Mouse (Mus musculus) embryonic facial prominence, embryonic 13.5 days (tissue): ENCODE measurements around the gene Arid1b. TPM values are rescaled to one million over a fixed set of nuclear protein-coding genes. Genes with fewer than 3 reads are reported as not detected.

Source experiments
- ATAC-seq: fragments of 200-750 bp; cut with Nextera tagmentation; 2 replicates; pipeline ENCODE4 v1.8.0; 2017; ENCODE audit warnings: low read depth; ENCODE audit not compliant: insufficient number of reproducible peaks, insufficient read depth, low FRiP score, low TSS enrichment
- H3K27ac ChIP-seq: fragments of 300-500 bp; sonication (generic); 2 replicates; pipeline ENCODE4 v1.5.1; 2015; ENCODE audit warnings: moderate library complexity, mild to moderate bottlenecking, inconsistent platforms
- H3K27me3 ChIP-seq: fragments of 300-500 bp; sonication (generic); 2 replicates; pipeline ENCODE4 v1.6.1; 2015; ENCODE audit warnings: mild to moderate bottlenecking, inconsistent platforms
- H3K36me3 ChIP-seq: fragments of 300-500 bp; sonication (generic); 2 replicates; pipeline ENCODE4 v1.6.1; 2015; ENCODE audit warnings: mild to moderate bottlenecking, inconsistent platforms
- H3K4me1 ChIP-seq: fragments of 300-500 bp; sonication (generic); 2 replicates; pipeline ENCODE4 v1.6.1; 2015; ENCODE audit warnings: inconsistent platforms
- H3K4me2 ChIP-seq: fragments of 300-500 bp; sonication (generic); 2 replicates; pipeline ENCODE4 v1.6.1; 2015; ENCODE audit warnings: moderate library complexity, mild to moderate bottlenecking, inconsistent platforms
- H3K4me3 ChIP-seq: fragments of 300-500 bp; sonication (generic); 2 replicates; pipeline ENCODE4 v1.5.1; 2015; ENCODE audit warnings: mild to moderate bottlenecking, inconsistent platforms
- H3K9ac ChIP-seq: fragments of 300-500 bp; sonication (generic); 2 replicates; pipeline ENCODE4 v1.6.1; 2015; ENCODE audit warnings: mild to moderate bottlenecking, inconsistent platforms
- H3K9me3 ChIP-seq: fragments of 300-500 bp; sonication (generic); 2 replicates; pipeline ENCODE4 v1.6.1; 2016; ENCODE audit warnings: inconsistent platforms
- WGBS: fragments of 180-500 bp; shearing (Covaris S2); methylation state at CpG from one replicate; pipeline ENCODE4 v1.1.7; 2015; ENCODE audit warnings: mixed read lengths; 5-methylcytosine and 5-hydroxymethylcytosine counted together
- polyA plus RNA-seq: library from polyadenylated mRNA; unstranded; fragments of >200 nt; fragmentation: Nextera tagmentation; extraction: Ambion mirVana; gene quantifications from 2 replicates; pipeline ENCODE4 v1.2.1, GENCODE M21; 2015

Arid1b gene
- polyA plus RNA-seq, 1 experiment from 2014 or later, result 13.0 TPM

- H3K9me3 ChIP-seq, result no peaks in the 10 kb centered on the region
- no peak for ATAC-seq
- WGBS, result 83% methylated on average over 4 of the region's 4 CpGs
- H3K4me1 ChIP-seq, result peaks cover 45% of the 10 kb centered on the region
- H3K9ac ChIP-seq, result no peak overlapping the region
- no peak overlapping the region for H3K4me3 ChIP-seq
- no peak overlapping the region for H3K4me2 ChIP-seq
- H3K27ac ChIP-seq, result no peak overlapping the region
- H3K27me3 ChIP-seq, result no peaks in the 10 kb centered on the region
- H3K36me3 ChIP-seq, result no peaks in the 10 kb centered on the region
Measured at GRCm38 (mm10) chr17:5179925-5180525, 185.9 kb downstream of the Arid1b start.

GRCm38 (mm10) chr17:5180925-5181324 is 186.8 kb downstream of the Arid1b start:
- Histone ChIP-seq H3K27ac (no peak overlapping the region), H3K4me1 (peaks cover 42% of the 10 kb centered on the region), H3K9me3 (no peaks in the 10 kb centered on the region), H3K36me3 (no peaks in the 10 kb centered on the region), H3K4me3 (no peak overlapping the region), H3K4me2 (no peak overlapping the region), H3K27me3 (no peaks in the 10 kb centered on the region), H3K9ac (no peak overlapping the region)
- WGBS, result 68% methylated on average over 6 of the region's 6 CpGs
- ATAC-seq, result no peak

- Histone ChIP-seq H3K9ac (no peak overlapping the region), H3K4me3 (no peak overlapping the region), H3K4me1 (peaks cover 48% of the 10 kb centered on the region), H3K36me3 (no peaks in the 10 kb centered on the region), H3K9me3 (no peaks in the 10 kb centered on the region), H3K4me2 (no peak overlapping the region), H3K27ac (no peak overlapping the region), H3K27me3 (no peaks in the 10 kb centered on the region)
- ATAC-seq, result no peak
- WGBS, result 83% methylated on average over 4 of the region's 4 CpGs
Measured at GRCm38 (mm10) chr17:5182493-5182892, 188.4 kb downstream of the Arid1b start.

- no peak overlapping the region for H3K4me2 ChIP-seq
- ATAC-seq, result no peak
- H3K27me3 ChIP-seq, result no peaks in the 10 kb centered on the region
- H3K27ac ChIP-seq, result no peak overlapping the region
- H3K4me1 ChIP-seq, result peaks cover 53% of the 10 kb centered on the region
- H3K9ac ChIP-seq, result no peak overlapping the region
- H3K4me3 ChIP-seq, result no peak overlapping the region
- no peaks in the 10 kb centered on the region for H3K9me3 ChIP-seq
- H3K36me3 ChIP-seq, result no peaks in the 10 kb centered on the region
- 68% methylated on average over 4 of the region's 4 CpGs for WGBS
Measured at GRCm38 (mm10) chr17:5185501-5185900, 191.4 kb downstream of the Arid1b start.

- H3K27ac ChIP-seq, result 0 out of 2 replicates have a peak overlapping the region, but pooled peaks have one; percentile 16
- no peak overlapping the region for H3K4me3 ChIP-seq
- H3K4me2 ChIP-seq, result no peak overlapping the region
- peaks cover 38% of the 10 kb centered on the region for H3K4me1 ChIP-seq
- WGBS, result 50% methylated on average over 2 of the region's 2 CpGs
- no peak for ATAC-seq
- H3K9me3 ChIP-seq, result no peaks in the 10 kb centered on the region
- H3K36me3 ChIP-seq, result no peaks in the 10 kb centered on the region
- no peak overlapping the region for H3K9ac ChIP-seq
- H3K27me3 ChIP-seq, result no peaks in the 10 kb centered on the region
Measured at GRCm38 (mm10) chr17:5187546-5187945, 193.4 kb downstream of the Arid1b start.

GRCm38 (mm10) chr17:5188400-5188799 is 194.3 kb downstream of the Arid1b start:
- H3K4me2 ChIP-seq, result no peak overlapping the region
- WGBS, result 66% methylated on average over 7 of the region's 7 CpGs
- no peak for ATAC-seq
- H3K27me3 ChIP-seq, result no peaks in the 10 kb centered on the region
- H3K36me3 ChIP-seq, result no peaks in the 10 kb centered on the region
- H3K4me1 ChIP-seq, result peaks cover 38% of the 10 kb centered on the region
- H3K27ac ChIP-seq, result 0 out of 2 replicates have a peak overlapping the region, but pooled peaks have one; percentile 39
- H3K4me3 ChIP-seq, result no peak overlapping the region
- H3K9me3 ChIP-seq, result no peaks in the 10 kb centered on the region
- no peak overlapping the region for H3K9ac ChIP-seq

GRCm38 (mm10) chr17:5189551-5190351 is 195.6 kb downstream of the Arid1b start:
- H3K4me1 ChIP-seq, result peaks cover 44% of the 10 kb centered on the region
- peak overlapping the region; percentile 56 for H3K4me3 ChIP-seq
- H3K9me3 ChIP-seq, result no peaks in the 10 kb centered on the region
- H3K27ac ChIP-seq, result peak overlapping the region; percentile 100
- WGBS, result 1% methylated on average over 40 of the region's 40 CpGs
- H3K4me2 ChIP-seq, result peak overlapping the region; percentile 75
- no peaks in the 10 kb centered on the region for H3K27me3 ChIP-seq
- H3K9ac ChIP-seq, result peak overlapping the region; percentile 85
- H3K36me3 ChIP-seq, result no peaks in the 10 kb centered on the region
- ATAC-seq, result peak; percentile 96

- Histone ChIP-seq H3K36me3 (no peaks in the 10 kb centered on the region), H3K4me1 (peaks cover 49% of the 10 kb centered on the region), H3K4me2 (peak overlapping the region; percentile 75), H3K27ac (peak overlapping the region; percentile 100), H3K27me3 (no peaks in the 10 kb centered on the region), H3K9me3 (no peaks in the 10 kb centered on the region), H3K9ac (peak overlapping the region; percentile 85; the same call in 1 of the 2 replicates), H3K4me3 (peak overlapping the region; percentile 56)
- 20% methylated on average over 3 of the region's 3 CpGs for WGBS
- ATAC-seq, result no peak
Measured at GRCm38 (mm10) chr17:5190367-5190766, 196.2 kb downstream of the Arid1b start.

GRCm38 (mm10) chr17:5194157-5194916 is 200.2 kb downstream of the Arid1b start:
- no peak overlapping the region for H3K4me3 ChIP-seq
- WGBS, result 81% methylated on average over 8 of the region's 8 CpGs
- H3K9ac ChIP-seq, result no peak overlapping the region
- no peaks in the 10 kb centered on the region for H3K36me3 ChIP-seq
- no peak overlapping the region for H3K27ac ChIP-seq
- H3K9me3 ChIP-seq, result no peaks in the 10 kb centered on the region
- H3K4me1 ChIP-seq, result peaks cover 41% of the 10 kb centered on the region
- H3K27me3 ChIP-seq, result no peaks in the 10 kb centered on the region
- no peak overlapping the region for H3K4me2 ChIP-seq
- no peak for ATAC-seq

- H3K27me3 ChIP-seq, result no peaks in the 10 kb centered on the region
- H3K36me3 ChIP-seq, result no peaks in the 10 kb centered on the region
- 0 out of 2 replicates have a peak overlapping the region, but pooled peaks have one; percentile 14 for H3K27ac ChIP-seq
- no peak overlapping the region for H3K4me2 ChIP-seq
- H3K9me3 ChIP-seq, result no peaks in the 10 kb centered on the region
- no peak for ATAC-seq
- H3K4me3 ChIP-seq, result no peak overlapping the region
- H3K4me1 ChIP-seq, result peaks cover 38% of the 10 kb centered on the region
- H3K9ac ChIP-seq, result no peak overlapping the region
- 36% methylated on average over 5 of the region's 5 CpGs for WGBS
Measured at GRCm38 (mm10) chr17:5195397-5195796, 201.3 kb downstream of the Arid1b start.

- no peak overlapping the region for H3K4me3 ChIP-seq
- no peaks in the 10 kb centered on the region for H3K36me3 ChIP-seq
- H3K4me1 ChIP-seq, result peaks cover 34% of the 10 kb centered on the region
- no peaks in the 10 kb centered on the region for H3K27me3 ChIP-seq
- H3K4me2 ChIP-seq, result no peak overlapping the region
- H3K9ac ChIP-seq, result no peak overlapping the region
- no peak for ATAC-seq
- no peaks in the 10 kb centered on the region for H3K9me3 ChIP-seq
- H3K27ac ChIP-seq, result 0 out of 2 replicates have a peak overlapping the region, but pooled peaks have one; percentile 14
- WGBS, result 78% methylated on average over 10 of the region's 10 CpGs
Measured at GRCm38 (mm10) chr17:5196005-5196404, 201.9 kb downstream of the Arid1b start.
